Mouse (Mus musculus): ENCODE measurements around the gene Prrg4.

- TF ChIP-seq BHLHE40 (IDR thresholded peaks at IDR 0.05; ENCODE audit: borderline replicate concordance, low read depth, low read length) (no peak), POLR2A (IDR thresholded peaks at IDR 0.05; ENCODE audit: control insufficient read depth in 1 of 2, insufficient read depth in 1 of 2, low read depth in 1 of 2, low read length in 2 of 2, poor library complexity in 1 of 2) (no peak)
Measured at GRCm38 (mm10) chr2:104849276-104849990, at the start of gene Prrg4.

Measured in MEL (cell line).